Mouse (Mus musculus) C2C12 (cell line): ENCODE data around the gene Cage1.

Source experiments
- CEBPB ChIP-seq: IDR thresholded peaks from one replicate; pipeline ENCODE4 v1.6.1; 2011; ENCODE audit warnings: low read depth, mild to moderate bottlenecking, control low read depth, moderate library complexity
- CTCF ChIP-seq: IDR thresholded peaks from one replicate; pipeline ENCODE4 v1.5.1; 2011; ENCODE audit not compliant: control insufficient read depth, insufficient read depth, insufficient read length
- USF1 ChIP-seq: IDR thresholded peaks from one replicate; pipeline ENCODE4 v1.6.1; 2011; ENCODE audit warnings: low read depth, mild to moderate bottlenecking, control low read depth, moderate library complexity

DNA sequence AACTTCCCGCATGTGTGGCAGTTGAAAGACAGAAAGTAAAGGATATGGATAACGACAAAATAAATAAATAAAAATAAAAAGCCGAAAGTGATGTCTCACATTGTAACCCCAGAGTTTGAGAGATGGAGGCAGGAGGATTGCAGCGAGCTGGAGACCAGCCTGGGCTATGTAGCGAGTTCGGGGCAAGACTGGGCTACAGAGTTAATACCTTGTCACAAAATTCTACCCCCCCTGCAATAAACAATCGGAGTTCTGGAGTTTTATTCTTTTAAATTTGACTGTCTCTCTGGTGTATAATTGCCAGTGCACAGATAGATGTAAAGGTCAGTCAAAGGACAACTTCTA lies 42.5 kb downstream of the Cage1 start:
- no peak for TF ChIP-seq CTCF
- TF ChIP-seq USF1, result no peak
- TF ChIP-seq CEBPB, result no peak
